Mouse (Mus musculus) cerebellum, postnatal 36 days (tissue): ENCODE data around the gene Tbc1d30.

Experiments
- DNase-seq, 2 experiments: peaks; one replicate each; pipeline ENCODE4 v3.0.0; 2021 to 2022; ENCODE audit warnings: mixed read lengths in 2 of 2

Tbc1d30 gene

DNA sequence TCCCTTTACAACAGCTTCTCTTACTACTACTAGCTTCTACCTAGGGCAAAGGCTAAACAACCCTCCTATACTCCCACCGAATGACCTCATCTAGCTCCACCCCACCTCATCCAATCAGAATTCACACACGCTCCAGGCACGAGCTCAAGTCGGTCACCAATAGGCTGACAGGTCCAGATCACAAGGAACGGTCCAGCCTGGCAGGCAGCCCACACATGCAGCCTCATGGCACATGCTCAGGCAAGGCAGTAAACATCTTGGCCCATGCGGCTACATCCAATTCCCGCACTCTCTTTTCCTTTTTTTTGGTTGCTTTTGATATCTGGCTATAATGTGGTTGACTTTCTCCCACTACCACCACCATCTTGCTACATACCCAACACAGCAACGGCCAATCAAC lies 88.9 kb downstream of the Tbc1d30 start:
- no peak for DNase-seq

DNA sequence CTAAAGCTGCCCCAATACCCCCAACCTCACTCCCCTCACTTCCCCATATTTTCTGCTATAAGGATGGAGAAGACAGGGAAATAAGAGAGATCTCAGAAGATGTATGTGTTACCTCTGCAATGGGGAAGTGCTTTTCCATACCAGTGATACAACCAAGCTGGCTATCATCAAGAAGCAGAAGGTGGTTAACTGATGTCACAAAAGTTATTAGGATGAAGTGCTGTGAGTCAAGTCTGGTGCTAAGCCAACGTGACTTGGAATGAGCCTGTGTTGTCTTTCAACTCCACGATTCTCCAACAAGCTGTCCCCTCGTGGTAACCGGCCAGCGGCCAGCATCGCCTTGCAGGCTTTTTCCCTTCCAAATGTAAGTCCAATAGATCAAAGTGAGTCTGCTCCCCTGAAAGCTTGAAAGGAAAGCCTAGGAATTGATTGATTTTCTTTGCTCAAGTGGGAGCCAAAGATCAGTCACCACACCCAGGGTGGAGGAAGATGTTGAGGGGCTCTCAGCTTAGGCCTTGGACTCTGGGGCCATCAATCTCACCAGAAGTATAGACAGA lies 90.0 kb downstream of the Tbc1d30 start:
- no peak for DNase-seq

DNA sequence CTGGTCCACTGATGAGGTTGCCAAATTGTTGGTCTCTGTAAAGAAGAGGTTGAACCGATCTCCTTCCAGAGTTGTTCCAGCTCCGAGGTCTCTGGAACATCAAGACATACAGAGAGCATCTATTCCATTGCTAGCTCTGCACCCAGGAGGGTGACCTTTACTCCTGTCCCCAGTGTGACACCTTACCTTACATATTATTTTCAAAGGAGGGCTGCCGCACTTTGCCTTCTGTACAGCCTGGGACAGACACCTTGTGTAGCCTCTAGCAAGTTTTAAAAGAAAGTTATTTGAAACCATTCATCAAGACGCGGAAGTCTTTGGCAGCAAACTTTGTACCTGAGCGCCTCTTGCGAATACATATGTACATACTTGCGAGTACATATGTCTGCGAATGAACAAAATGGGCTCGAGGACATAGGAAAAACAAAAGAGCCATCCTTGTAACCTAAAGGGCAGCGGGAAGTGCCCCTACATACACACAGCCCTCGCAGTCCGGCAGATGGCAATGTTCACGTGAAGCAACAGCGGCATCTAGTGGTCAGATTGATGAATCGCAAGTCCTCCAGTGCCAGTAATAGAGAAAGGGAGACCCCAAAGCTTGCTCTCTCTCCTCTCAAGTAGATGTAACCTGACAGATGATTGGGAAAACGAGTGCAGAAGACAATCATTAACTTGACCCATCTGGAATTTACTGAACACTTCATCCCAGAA lies 94.8 kb downstream of the Tbc1d30 start:
- DNase-seq, result peak; percentile 46 to 69

DNA sequence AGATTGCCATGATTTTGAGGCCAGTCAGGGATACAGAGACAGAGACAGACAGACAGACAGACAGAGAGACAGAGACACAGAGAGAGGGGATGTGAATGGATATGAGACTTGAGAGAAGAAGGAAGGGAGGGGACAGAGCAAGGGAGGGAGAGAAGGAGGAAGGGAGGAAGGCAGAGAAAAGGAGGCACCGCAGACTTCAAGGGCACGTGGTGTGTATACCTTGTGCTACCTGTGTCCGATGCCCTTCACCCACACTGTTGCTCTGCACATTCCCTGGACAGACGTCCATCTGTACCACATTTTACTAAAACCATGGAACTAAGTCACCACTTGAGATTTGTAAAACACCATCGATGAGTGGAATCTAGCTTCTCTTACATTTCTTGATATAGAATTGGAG lies 95.6 kb downstream of the Tbc1d30 start:
- no peak for DNase-seq

DNA sequence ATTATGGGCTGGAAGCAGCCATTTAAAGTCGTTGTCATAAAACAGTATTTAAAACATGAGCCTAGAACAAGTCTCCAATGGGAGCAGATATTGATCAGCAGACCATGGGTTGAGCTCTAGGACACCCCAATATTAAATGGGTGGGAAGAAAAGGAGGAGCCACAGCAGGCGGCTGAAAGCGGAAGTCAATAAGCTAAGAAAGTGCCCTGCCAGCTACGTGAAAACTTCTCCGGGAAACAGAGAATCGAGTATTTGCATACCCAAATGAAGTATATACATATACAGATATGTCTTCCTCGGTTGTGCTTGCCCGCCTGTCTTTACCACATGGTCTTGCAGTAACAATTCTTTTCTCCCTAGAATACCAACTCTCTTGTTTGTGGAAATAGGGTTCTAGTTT lies 96.7 kb downstream of the Tbc1d30 start:
- DNase-seq, result no peak

DNA sequence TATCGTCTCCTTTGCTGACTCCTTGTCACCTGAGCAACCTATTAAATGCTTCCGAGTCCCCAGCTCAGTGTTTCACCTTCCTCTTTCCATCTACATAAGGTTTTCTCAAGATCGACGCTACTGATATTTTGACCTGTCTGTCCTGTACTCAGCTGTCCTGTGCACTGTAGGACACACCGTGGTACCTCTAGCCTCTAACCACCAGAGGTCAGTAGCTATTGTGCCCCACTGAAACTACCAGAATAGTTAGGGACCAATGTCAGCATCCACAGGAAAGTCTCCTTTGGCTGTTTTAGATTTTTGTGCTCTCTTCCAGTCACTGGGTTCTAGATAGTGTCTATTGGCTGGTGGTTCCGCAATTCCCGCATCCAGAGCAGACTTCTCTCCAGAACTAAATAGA lies 98.3 kb downstream of the Tbc1d30 start:
- DNase-seq, result no peak

DNA sequence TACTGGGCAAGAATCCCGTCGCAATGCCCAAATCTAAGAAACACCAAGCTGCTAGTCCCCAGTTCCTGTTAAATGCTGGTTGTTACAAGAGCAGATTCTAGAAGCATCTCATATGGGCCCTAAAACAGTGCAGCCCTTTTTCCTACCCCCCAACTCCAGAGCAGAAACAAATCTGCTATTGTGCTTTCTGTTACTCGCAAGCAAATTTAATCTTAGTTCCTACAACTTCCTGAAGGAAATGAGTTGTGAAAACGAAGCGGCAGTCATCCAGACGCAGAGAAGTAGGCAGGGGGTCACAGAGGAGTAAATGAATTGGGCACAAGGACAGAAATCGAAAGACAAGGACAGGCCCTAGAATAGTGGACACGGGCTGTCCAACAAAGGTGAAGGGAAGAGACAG lies 99.9 kb downstream of the Tbc1d30 start:
- no peak for DNase-seq

DNA sequence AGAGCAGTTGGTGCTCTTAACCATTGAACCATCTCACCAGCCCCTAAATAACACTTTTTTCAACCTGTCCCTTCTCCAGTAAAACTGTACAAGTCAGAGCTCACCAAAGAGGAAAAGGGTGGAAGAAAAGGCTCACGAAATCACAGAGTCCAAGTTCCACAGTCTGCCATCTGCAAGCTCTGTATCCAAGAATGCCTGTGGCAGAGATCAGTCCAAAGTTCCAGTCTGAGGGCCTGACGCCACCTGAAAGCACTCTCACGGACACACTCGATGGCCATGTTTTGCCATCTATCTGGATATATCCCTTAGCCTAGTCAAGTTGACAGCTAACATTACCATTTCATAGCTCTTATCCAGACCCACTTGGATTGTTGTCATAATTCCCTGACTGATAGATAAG lies 101.3 kb downstream of the Tbc1d30 start:
- DNase-seq, result no peak

DNA sequence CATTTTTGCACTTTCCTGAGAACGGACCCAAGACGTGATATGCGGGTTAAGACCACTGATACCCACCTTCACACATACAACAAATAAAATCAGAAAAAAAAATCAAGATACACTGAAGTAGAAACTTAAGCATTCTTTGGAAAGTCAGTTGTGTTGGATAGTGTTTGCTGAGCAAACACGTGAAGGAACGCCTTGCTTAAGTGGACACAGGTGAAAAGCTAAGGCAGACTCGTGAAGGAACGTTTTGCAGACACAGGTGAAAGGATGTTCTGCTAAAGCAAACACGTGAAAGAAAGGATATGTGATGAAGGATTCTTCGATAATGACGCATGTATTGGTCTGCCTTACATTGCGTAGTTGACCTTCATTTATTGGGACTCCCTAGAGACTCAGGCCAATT lies 103.5 kb downstream of the Tbc1d30 start:
- DNase-seq, result no peak

DNA sequence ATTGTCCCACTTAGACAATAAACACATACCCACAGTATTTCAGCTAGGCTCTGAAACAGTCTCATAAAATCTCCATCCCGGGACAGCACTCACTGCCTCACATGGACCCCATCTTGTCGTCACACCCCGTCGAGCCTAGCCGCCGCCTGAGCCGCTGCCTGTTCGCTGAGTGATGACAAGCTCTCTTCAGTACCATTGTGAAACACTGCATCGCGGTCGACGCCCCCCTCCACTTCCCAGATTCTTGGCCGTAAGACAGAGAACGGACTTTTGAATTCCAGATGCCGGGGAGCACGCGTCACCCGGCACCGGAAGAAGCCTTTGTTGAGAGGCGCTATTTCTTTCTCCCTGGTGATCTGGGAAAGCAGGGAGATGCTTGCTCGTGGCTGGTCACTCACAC lies 104.1 kb downstream of the Tbc1d30 start:
- DNase-seq, result no peak

DNA sequence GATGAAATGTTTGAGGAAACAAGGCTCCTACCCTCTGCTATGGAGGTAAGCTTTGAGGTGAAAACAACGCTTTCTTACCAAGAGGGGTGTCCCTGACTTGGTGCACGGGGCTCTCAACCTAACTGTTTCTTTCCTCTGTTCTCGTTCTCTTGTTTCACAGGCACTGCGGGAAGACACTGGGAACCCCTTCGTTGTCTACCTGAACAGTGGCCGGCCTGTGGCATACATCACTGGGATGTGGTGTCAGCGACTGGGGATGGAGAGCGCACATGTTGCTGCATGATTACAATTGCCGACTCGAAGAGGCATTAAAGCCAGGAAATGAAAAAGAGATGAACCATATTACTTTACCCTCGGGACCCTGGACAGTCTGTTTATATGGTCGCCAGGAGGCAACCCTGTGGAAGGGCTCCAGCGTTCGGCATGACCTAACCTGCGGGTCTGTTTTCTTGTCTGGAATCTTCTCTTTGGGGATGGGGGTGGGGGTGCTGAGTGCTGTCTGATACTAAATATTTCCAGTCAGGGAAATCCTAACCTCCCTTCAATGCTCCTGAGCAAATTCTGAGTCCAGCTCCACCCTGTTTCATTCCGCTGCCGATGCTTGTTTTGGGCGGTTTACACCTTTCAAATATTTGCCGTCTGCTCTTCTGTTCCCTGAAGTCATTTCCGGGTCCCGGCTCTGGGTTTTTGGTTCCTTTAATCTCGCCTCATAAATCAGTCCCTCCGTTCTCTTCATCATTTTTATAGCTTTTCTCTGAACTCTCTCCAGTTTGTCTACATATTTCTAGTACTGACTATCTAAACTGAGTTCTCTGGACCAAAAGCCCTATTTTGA lies 107.5 kb downstream of the Tbc1d30 start:
- DNase-seq, result no peak

DNA sequence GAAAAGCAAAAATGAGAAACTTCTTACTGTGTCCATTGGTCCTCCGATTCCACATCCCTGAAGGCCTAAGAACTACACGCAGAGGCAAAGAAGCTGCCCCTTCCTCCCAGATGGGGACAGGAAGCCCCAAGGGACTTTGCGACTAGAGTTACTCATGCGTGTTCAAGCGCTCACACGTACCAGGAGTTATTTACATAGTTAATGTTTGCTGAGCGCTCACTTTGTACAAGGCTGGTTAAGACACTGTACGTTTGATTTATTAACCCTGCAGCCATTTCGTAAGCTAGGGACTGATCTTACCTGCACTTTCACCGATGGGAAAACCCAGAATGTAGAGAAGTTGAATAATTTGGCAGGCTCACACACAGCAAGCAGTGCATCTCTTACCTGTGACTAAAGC lies 108.5 kb downstream of the Tbc1d30 start:
- no peak for DNase-seq

DNA sequence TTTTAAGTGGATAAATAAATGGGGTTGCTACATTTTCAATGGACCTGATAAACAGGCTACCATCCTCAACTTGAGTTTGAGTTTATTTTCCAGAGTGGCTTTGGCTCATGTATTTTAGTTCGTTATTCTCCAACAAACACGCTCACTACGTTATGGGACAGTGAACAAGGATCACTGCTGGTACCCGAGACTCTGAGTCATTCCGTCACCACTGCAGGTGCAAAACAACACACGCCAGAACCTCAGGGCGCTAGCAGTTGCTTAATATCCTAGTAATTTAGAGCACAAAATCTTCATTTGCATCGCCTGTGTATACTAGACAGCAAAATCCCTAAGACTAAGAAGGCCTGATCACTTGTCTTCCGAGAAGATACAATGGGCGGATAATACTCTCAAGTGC lies 112.0 kb downstream of the Tbc1d30 start:
- DNase-seq, result no peak

DNA sequence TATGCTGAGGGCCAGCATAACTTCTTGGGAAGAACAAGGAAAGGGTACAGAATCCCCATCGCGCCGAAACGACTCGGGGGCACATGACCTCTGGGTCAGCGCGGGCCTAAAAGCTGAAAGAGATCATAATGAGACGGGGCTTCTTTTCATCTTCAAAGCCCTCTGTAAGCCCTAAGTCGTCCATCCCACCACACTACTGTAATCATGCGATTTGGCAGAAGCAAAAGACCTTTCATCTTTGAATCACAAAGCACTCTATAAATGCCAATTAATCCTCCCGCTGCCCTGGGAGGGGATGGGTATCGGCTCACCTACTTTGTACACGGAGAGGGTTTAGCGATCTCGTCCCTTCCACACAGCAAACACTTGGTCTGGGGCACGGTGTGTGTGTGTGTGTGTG lies 112.5 kb downstream of the Tbc1d30 start:
- no peak for DNase-seq

DNA sequence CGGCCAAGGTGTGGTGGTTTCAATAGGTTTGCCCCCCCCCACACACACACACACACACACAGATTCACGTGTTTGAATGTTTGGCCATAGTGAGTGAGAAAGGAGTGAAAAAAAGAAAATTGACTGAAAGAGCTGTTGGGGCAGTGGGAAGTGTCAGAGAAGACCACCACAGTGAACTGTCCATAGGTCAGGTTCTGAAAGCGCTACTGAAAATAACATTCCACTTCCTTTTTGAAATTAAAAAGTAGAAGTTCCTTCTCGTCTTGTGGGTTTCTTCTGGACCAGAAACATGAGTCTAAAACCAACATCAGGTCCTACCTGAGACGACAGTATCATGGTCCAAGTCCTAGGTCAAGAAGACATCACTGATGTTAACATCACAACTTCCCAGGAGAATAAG lies 113.7 kb downstream of the Tbc1d30 start:
- no peak for DNase-seq

DNA sequence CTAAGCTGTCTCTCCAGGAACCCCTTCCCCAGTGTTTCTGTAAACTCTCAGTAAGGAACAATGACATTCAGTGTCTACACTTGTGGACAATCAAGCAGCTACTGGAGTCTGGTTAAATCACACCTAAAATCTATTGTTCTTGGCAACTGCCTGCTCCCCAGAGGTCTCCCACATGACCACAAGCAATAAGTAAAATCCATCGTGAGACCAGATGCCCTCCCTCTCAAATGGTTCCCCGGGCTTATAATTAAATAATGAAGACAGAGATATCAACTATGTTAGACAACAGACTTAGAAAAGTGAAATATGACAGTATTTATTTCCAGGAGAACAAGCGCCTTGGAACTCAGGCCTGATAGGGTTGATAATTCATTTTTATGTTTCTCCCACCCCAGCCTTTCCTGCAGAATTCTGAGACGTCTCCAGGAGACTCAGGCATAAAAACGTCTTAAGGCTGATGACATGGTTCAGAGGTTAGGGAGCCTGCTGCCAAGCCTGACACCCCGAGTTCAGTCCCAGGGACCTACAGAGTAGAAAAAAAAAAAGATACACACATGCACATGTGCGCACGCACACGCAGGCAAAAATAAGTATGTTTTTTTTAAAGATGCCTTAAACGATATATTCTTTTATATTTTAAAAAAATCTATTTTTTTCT lies 115.8 kb downstream of the Tbc1d30 start:
- DNase-seq, result no peak

DNA sequence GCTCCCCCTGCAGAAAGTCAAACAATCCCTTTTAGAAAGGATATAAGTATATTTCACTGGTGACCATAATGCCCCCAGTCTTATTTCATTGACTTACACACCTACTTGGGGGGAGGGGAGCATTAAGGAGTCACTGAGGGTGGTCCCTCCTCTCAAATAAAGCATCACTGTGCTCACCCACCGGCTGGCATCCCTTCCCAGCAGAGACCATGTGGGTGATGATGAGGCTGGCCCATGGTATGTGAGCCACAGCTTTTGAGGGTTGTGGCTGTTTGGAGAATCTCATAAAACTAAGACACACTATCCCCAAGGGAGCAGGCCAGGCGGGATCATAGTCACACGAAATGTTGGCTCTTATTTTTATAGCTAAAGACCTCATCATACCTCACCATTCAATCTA lies 116.6 kb downstream of the Tbc1d30 start:
- DNase-seq, result no peak

DNA sequence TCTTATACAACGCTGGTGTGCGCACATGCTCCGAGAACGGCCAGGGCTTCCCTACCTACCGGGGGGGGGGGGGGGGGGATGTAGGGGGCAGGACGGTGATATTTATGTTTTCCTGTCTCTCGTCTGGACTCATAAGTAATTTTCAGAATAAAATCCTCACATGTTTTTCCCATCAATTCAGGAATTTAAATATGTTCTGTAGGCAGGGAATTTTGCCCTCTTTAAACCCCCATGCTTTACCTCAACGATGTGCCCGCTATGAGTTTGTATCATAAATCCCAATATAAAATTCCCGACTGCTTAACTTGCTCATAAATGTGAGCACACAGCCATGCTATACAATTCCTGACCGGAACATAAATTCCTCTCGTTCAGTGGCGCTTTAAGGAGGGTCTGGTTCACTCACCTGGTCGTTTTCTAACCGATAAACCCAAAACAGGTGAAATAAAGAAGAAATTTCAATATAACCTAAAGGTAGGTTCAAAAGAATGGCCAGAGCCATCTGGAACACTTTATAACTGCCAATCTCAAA lies 122.6 kb downstream of the Tbc1d30 start:
- DNase-seq, result no peak

DNA sequence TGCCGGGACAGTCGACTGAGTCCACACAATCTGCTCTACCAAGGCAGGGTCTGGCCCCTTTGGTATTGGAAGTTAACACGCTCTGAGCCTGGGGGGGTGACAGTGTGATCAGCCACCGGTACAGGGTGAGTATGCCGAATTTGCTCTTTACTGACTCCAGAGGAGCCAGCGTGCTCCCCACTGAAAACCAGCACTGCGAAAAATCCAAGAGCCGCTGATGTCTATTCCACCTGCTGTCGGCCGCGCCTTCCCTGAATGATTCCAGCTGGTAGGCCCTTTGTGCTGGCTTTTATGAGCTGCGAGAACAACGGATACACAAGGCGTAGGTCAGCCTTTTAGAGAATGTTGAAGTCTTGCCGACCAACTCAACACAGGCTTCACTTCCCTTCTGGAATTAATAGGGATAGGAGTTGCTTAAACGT lies 123.1 kb downstream of the Tbc1d30 start:
- no peak for DNase-seq

DNA sequence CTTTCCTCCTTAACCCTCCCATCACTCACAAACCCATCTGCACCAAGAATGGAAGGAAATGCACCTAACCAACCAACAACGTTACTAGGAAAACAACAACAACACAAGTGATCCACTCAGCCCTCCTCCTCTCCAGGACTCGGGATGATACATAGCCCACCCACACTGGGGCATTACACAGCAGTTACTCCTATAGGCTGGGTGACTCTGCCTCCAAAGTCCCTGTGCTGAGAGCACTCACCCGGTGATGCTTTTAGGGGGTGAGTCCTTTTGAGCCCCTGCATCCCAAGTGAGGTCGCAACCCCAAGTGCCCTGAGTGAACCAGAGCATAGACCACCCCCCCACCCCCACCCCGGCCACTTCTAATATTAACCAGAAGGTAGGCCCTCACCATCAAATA lies 123.7 kb downstream of the Tbc1d30 start:
- DNase-seq, result no peak

DNA sequence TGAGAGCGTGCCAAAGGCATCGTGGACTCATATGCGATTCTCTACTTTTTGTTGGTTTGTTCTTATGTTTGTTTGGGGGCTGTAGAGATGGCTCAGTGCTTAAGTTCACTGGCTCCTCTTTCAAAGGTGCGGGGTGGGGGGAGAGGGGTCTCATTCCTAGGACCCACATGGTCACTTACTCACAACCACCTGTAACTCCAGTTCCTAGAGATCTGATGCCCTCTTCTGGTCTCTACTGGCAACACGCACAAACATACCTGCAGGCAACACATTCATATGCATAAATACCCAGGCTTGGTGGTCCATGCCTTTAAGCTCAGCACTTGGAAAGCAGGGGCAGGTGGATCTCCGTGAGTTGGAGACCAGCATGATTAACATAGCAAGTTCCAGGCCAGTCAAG lies 125.4 kb downstream of the Tbc1d30 start:
- DNase-seq, result no peak

DNA sequence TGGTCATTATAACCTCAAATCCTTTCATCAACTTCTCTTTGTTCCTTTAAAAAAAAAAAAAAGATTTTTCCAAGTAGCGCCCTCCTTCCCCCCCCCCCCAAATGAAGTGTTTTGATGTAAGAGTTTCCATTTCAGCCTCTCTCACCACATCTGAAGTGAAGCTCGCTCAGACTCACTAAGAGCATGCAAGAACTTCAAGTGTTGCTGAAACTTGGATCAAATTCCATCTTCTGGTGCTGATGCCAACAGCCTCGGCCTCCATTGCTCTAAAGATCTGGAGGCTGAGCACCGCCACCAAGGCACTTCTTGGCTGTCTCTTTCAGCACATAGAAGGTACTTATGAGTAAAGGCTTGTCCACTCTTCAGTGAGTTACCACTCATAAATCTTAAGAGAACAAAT lies 128.2 kb downstream of the Tbc1d30 start:
- DNase-seq, result no peak

DNA sequence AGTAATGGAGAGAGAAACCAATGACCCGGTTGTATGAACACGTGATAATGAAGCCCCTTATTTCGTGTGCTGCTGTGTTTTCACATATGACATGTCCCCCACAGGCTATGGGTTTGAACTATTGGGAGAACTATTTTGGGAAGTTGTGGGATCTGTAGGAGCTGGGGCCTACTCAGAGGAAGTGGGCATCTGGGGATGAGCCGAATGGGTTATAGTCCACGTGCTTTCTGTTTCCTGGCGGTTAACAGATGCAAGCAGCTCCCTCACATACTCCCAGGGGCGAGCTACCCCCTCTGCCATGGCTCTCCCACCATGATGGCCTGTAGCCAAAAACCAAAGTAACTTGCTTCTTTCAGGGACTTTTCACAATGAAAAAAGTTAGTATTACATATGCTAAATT lies 132.5 kb downstream of the Tbc1d30 start:
- no peak for DNase-seq
